Mouse (Mus musculus) C3H10T1/2 (cell line): Measurements from ENCODE around the gene Bckdhb. TPM values are rescaled to one million over a fixed set of nuclear protein-coding genes. Genes with fewer than 3 reads are reported as not detected.

Experiments
- polyA plus RNA-seq, 2 experiments: library from polyadenylated mRNA; unstranded; fragments of >200 nt; fragmentation: generic; extraction: Trizol; gene quantifications; one replicate each; pipeline ENCODE4 v1.2.1; 2012; ENCODE audit warnings: missing spikeins in 2 of 2

Gene Bckdhb
- 10 to 100 TPM; 13.3 to 19.6 TPM for polyA plus RNA-seq

GRCm38 (mm10) chr9:83924878-83925687 is at the start of gene Bckdhb:
Gene Bckdhb, plus strand, starts transcription at chr9:83925145.

Other genes with a start within 250 kb of the Bckdhb start
- under 1 TPM; 0.22 to 0.91 TPM for gene Elovl4, start 118.9 kb upstream of the Bckdhb start, polyA plus RNA-seq
- 1 to 10 TPM in 1 of 2 experiments, under 1 TPM in 1; 0.64 to 4.4 TPM for gene Ttk, start 90.5 kb upstream of the Bckdhb start, polyA plus RNA-seq